Mouse (Mus musculus) gastrocnemius, adult 18-20 months (tissue): ENCODE measurements at regions not wholly inside any gene's neighbourhood (a gene's known extent, or its start where the extent isn't known, plus 50 kb on each side); places are given as distances from the start of the nearest gene placed in this dataset.

Source experiments
- DNase-seq: peaks from one replicate; pipeline ENCODE4 v3.0.0; 2021; ENCODE audit warnings: low spot score

DNA sequence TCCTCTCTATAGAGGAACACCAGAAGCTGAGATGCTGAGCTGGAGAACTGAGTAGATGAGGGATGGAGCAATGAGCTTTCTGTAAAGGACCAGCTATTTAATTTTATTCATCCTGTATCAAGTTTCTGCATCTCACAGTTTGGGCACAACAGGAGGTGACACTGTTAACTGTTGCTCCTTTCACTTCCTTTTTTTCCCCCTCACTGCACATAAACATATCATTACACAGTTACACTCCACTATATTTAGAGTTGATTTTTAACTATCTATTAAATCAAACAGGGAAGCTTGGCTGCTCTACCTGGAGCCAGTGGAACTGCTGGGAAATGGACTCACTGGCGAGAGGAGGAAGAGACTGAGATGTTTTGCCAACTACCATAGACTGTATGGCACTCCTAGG lies 509.4 kb downstream of the Rnf144a start:
- no peak for DNase-seq

DNA sequence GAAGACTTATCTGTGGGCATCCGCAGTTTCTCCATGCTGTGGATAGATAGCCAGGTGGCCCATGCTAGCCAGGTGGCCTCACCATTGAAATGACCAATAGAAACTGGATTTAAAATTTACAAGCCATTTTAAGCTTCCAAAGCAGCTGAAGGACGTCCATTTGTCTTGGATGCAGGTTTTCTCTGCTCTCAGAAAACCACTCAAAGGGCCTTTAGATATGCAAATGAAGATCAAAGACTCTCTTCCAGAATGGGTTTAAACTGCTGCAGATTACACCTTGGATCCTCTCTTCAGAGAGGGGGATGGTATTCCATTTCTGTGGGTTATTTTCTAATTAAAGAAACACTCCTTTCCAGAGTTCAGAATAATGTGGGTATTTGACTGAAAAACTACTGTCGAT lies 518.5 kb downstream of the Rnf144a start:
- no peak for DNase-seq

DNA sequence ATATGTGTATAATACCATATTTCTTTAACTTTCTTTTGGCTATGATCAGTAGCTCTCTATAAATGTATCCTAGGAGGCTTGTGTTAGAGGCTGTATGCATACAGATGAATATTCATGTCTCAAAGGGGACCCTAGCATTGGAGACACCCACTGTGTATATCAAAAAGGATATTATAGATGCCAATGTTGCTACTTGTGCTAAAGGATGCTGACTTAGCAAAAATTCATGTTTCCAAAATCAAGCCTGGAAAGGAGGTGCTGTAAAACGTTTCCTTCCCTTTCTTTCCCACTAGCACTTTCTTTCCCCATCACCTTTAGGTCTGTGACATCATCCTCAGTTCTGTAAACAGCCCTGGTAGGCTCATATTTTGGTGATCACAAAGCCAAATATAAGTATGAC lies 519.4 kb downstream of the Rnf144a start:
- no peak for DNase-seq

- DNase-seq = no peak
These were observed 523.5 kb downstream of the Rnf144a start for GRCm38 (mm10) chr12:25891391-25892167.

- DNase-seq = no peak
These were observed 524.3 kb downstream of the Rnf144a start for GRCm38 (mm10) chr12:25890722-25891121.

DNA sequence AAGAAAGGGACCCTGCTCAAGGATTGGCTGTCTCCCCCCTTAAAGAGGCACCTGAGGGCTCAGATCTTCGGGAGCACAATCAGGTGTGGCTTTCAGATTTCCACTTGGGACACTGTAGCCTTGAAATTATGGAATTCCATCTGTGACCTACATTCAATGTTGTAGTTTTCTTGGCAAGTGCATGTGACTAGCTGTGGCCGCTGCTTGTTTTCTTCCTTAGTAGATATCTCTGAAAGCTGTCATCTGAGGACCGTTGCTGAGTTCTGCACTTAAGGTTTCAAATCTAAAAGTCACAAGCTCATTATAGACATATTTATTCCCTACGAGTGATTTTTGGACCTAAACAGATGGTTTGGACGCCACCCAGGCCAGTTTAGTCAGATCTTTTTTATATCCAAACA lies 531.3 kb downstream of the Rnf144a start:
- DNase-seq = no peak

DNA sequence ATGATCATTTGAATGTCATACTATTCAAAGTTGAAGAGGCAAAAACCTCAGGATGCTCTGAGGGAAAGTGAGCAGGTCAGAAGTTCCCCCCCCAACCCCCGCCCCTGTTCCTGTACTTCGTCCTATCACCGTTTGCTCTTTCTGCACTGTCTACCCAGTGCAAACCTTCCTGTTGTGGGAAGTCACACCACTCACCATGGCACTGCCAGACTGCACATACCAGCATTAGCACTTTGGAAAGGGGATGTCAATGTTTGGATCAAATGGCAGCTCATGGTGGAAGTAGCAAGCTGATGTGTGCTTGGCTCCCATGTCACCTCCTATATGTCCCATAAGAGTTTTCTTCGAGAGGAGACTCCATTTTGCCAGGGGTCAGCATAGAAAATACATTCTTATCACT lies 543.2 kb downstream of the Rnf144a start:
- no peak for DNase-seq

- no peak for DNase-seq
These were observed 544.0 kb downstream of the Rnf144a start for GRCm38 (mm10) chr12:25871001-25871461.

DNA sequence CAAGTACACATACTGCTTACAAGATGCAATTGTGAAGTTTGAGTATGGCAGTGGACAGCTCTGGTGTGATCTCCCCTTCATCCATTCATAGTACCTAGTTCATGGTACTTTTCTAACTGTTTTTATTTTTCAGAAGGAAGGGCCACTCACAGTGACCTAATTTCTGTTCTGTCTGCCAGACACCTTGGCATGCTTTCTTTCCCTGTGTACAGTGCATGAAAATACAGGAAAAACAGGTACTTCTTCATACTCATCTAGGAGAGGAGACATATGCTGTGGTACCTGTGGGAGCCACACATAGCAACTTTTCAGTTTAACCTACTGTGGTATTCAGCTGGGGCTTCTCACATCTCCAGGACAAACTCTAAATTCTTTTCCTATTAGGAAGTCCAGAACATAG lies 545.2 kb downstream of the Rnf144a start:
- no peak for DNase-seq

- DNase-seq = peak; percentile 13
These were observed 550.0 kb downstream of the Rnf144a start for GRCm38 (mm10) chr12:25865063-25865462.

GRCm38 (mm10) chr12:25864113-25864852 lies 550.8 kb downstream of the Rnf144a start:
- peak; percentile 9 for DNase-seq

DNA sequence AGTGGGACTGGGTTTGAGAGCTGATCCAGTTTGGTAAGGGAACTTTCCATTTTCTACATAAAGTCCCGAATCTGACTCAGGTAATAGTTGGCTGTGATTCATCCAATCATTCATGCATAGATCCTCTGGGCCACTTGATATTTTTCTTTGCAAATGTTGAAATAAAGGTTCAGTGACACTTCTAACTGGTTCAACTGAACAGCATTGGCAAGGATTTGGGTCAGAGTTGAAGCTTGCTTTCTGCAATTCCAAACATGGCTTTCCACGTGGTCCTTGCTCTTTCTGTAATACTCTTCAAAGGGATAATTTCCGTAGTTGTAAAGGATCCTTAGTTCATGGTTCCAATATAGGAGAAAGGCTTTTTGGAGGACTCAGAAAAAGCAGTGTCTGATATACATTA lies 554.0 kb downstream of the Rnf144a start:
- no peak for DNase-seq

- DNase-seq = no peak
These were observed 556.7 kb downstream of the Rnf144a start for GRCm38 (mm10) chr12:25858397-25858796.

GRCm38 (mm10) chr12:25830057-25830456 lies 585.0 kb downstream of the Rnf144a start:
- no peak for DNase-seq

- no peak for DNase-seq
These were observed 587.1 kb downstream of the Rnf144a start for GRCm38 (mm10) chr12:25827961-25828360.

DNA sequence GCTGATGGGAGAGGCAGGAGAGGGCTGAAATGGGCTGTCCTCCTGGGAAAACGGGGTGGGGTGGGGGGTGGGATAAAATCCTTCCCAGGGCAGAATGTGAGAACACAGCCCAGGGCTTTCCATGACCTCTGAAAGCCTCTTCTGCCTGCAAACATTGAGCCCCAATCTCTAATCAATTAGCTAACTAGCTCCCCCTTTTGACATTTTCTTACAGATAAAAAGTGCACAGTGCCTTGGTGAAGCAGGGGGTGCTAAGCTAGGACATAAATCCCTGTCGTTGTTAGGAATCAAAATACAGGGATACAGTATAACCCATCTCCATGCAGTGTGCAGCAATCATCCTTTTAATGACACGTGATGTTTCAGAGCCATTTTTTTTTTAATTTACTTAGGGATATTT lies 588.1 kb downstream of the Rnf144a start:
- DNase-seq = peak; percentile 4

DNA sequence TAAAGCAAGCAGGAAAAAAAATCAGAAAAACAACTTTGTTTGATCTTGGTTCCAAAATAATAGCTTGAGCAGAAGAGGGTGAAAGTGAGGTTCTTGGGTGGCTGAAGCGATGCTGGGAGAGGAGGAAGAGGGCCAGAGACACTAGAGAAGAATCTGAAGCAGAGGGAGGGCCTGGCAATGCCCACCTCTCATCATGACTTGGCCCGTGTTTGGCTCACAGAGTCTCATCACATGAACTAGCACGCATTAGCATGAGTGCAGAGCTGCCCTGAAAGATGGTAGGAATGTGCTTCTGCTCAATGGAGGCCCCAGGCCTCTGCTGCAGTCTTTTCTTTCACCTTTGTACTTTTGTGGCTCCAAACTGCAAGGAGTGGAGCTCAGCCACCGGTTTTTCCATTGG lies 588.6 kb downstream of the Rnf144a start:
- no peak for DNase-seq

GRCm38 (mm10) chr12:25816248-25816647 lies 598.8 kb downstream of the Rnf144a start:
- no peak for DNase-seq

- DNase-seq = no peak
These were observed 620.0 kb downstream of the Rnf144a start for GRCm38 (mm10) chr12:25795092-25795491.

GRCm38 (mm10) chr12:25794571-25794970 lies 620.5 kb downstream of the Rnf144a start:
- DNase-seq = no peak

GRCm38 (mm10) chr12:25792571-25793075 lies 622.4 kb downstream of the Rnf144a start:
- no peak for DNase-seq

DNA sequence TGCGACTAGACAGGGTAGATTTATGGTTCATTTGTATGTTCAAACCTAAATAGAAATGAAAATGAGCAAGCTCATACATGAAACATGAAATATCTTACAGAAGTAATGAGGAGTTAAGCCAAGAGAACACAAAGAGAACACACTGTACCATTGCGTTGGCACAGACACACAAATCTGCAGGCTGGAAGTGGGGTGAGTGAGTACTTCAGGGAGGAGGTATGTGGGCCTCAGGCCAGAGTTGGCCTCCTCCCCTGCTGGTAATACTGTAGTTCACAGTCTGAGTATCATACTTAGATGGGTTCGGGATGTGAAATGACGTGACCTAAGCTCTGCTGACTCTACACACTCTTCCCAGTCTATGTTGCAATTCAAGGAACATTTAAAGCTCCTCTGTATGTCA lies 624.1 kb downstream of the Rnf144a start:
- DNase-seq = no peak
